Mouse (Mus musculus) MEL (cell line): ENCODE measurements around the gene Rerg. TPM values are rescaled to one million over a fixed set of nuclear protein-coding genes. Genes with fewer than 3 reads are reported as not detected.

Experiments
- DNase-seq: peaks from one replicate; pipeline ENCODE4 v3.0.0; 2011; ENCODE audit warnings: low read depth, low spot score
- H3K27ac ChIP-seq: 2 replicates; pipeline ENCODE4 v1.5.1; 2012; ENCODE audit warnings: low read depth, mild to moderate bottlenecking, control low read depth, low read length, moderate library complexity; ENCODE audit not compliant: control insufficient read depth
- H3K27me3 ChIP-seq, 2 experiments: fragments of 150-350 bp in 1 of 2; sonication (generic) in 1 of 2; 2 replicates each; pipeline ENCODE4 v1.6.1; 2012; ENCODE audit warnings: low read length in 2 of 2, mild to moderate bottlenecking in 2 of 2, improper control_type of control experiment in 1 of 2, moderate library complexity in 1 of 2; ENCODE audit not compliant: insufficient read depth in 2 of 2, control insufficient read depth in 1 of 2
- H3K36me3 ChIP-seq, 2 experiments: 2 replicates each; pipeline ENCODE4 v1.6.1; 2012 to 2014; ENCODE audit warnings: low read length in 2 of 2, improper control_type of control experiment in 1 of 2, inconsistent platforms in 1 of 2, mild to moderate bottlenecking in 1 of 2; ENCODE audit not compliant: insufficient read depth in 2 of 2, control insufficient read depth in 1 of 2
- H3K4me1 ChIP-seq, 2 experiments: fragments of 150-350 bp in 1 of 2; sonication (generic) in 1 of 2; 2 replicates each; pipeline ENCODE4 v1.6.1; 2012; ENCODE audit warnings: low read length in 2 of 2, improper control_type of control experiment in 1 of 2, mild to moderate bottlenecking in 1 of 2; ENCODE audit not compliant: insufficient read depth in 2 of 2, control insufficient read depth in 1 of 2
- H3K4me3 ChIP-seq, 2 experiments: fragments of 150-350 bp in 1 of 2; sonication (generic) in 1 of 2; 2 replicates each; pipeline ENCODE4 v1.5.1; 2012; ENCODE audit warnings: low read depth in 2 of 2, low read length in 2 of 2, mild to moderate bottlenecking in 2 of 2, moderate library complexity in 2 of 2, control low read depth in 1 of 2, improper control_type of control experiment in 1 of 2; ENCODE audit not compliant: control insufficient read depth in 1 of 2, insufficient read depth in 1 of 2
- H3K79me2 ChIP-seq: 2 replicates; pipeline ENCODE4 v1.6.1; 2012; ENCODE audit warnings: mild to moderate bottlenecking, low read length, moderate library complexity; ENCODE audit not compliant: control insufficient read depth, poor library complexity, insufficient read depth
- H3K9ac ChIP-seq: 2 replicates; pipeline ENCODE4 v1.6.1; 2012; ENCODE audit warnings: low read depth, mild to moderate bottlenecking, control low read depth, low read length, moderate library complexity; ENCODE audit not compliant: control insufficient read depth, poor library complexity, severe bottlenecking
- H3K9me3 ChIP-seq: fragments of 150-350 bp; sonication (generic); replicated peaks from 2 replicates; pipeline ENCODE4 v1.6.1; 2012; ENCODE audit warnings: mild to moderate bottlenecking, low read length, improper control_type of control experiment, moderate library complexity; ENCODE audit not compliant: insufficient read depth
- BHLHE40 ChIP-seq: IDR thresholded peaks from 2 replicates; pipeline ENCODE4 v1.6.1; 2012; ENCODE audit warnings: low read depth, mild to moderate bottlenecking, inconsistent platforms, low read length, improper control_type of control experiment, borderline replicate concordance
- CHD1 ChIP-seq: IDR thresholded peaks from 2 replicates; pipeline ENCODE4 v1.6.1; 2012; ENCODE audit warnings: low read depth, mild to moderate bottlenecking, inconsistent platforms, low read length, improper control_type of control experiment
- CHD2 ChIP-seq: IDR thresholded peaks from 2 replicates; pipeline ENCODE4 v1.6.1; 2011; ENCODE audit warnings: low read length, improper control_type of control experiment
- GABPA ChIP-seq: IDR thresholded peaks from 2 replicates; pipeline ENCODE4 v1.6.1; 2012; ENCODE audit warnings: low read depth, mild to moderate bottlenecking, inconsistent platforms, low read length, improper control_type of control experiment, moderate library complexity
- JUND ChIP-seq: IDR thresholded peaks from 2 replicates; pipeline ENCODE4 v1.6.1; 2011; ENCODE audit warnings: low read depth, mild to moderate bottlenecking, improper control_type of control experiment, low read length
- KAT2A ChIP-seq: conservative IDR thresholded peaks from 2 replicates; pipeline ENCODE4 v1.6.1; 2012; ENCODE audit warnings: low read depth, low read length, improper control_type of control experiment, inconsistent platforms
- MAFK ChIP-seq: IDR thresholded peaks from 2 replicates; pipeline ENCODE4 v1.6.1; 2011; ENCODE audit warnings: low read depth, mild to moderate bottlenecking, low read length, improper control_type of control experiment, borderline replicate concordance
- MAX ChIP-seq: IDR thresholded peaks from 2 replicates; pipeline ENCODE4 v1.6.1; 2011; ENCODE audit warnings: low read length, improper control_type of control experiment
- MAZ ChIP-seq: IDR thresholded peaks from 2 replicates; pipeline ENCODE4 v1.6.1; 2012; ENCODE audit warnings: low read depth, mild to moderate bottlenecking, inconsistent platforms, low read length, improper control_type of control experiment
- MYC ChIP-seq: IDR thresholded peaks from 2 replicates; pipeline ENCODE4 v1.6.1; 2011; ENCODE audit warnings: low read depth, mild to moderate bottlenecking, low read length, improper control_type of control experiment, moderate library complexity
- NELFE ChIP-seq: IDR thresholded peaks from 2 replicates; pipeline ENCODE4 v1.6.1; 2011; ENCODE audit warnings: low read depth, low read length, improper control_type of control experiment
- NRF1 ChIP-seq: IDR thresholded peaks from 2 replicates; pipeline ENCODE4 v1.6.1; 2014; ENCODE audit warnings: low read depth, mild to moderate bottlenecking, inconsistent platforms, low read length, improper control_type of control experiment, moderate library complexity; ENCODE audit not compliant: poor library complexity, insufficient read depth, severe bottlenecking
- RAD21 ChIP-seq: IDR thresholded peaks from 2 replicates; pipeline ENCODE4 v1.6.1; 2011; ENCODE audit warnings: mild to moderate bottlenecking, low read depth, low read length, improper control_type of control experiment
- SIN3A ChIP-seq: IDR thresholded peaks from 2 replicates; pipeline ENCODE4 v1.6.1; 2012; ENCODE audit warnings: low read length, improper control_type of control experiment, inconsistent platforms
- SMC3 ChIP-seq: IDR thresholded peaks from 2 replicates; pipeline ENCODE4 v1.6.1; 2011; ENCODE audit warnings: low read depth, low read length, improper control_type of control experiment
- TAL1 ChIP-seq: IDR thresholded peaks from 2 replicates; pipeline ENCODE4 v1.6.1; 2012; ENCODE audit warnings: mild to moderate bottlenecking, inconsistent platforms, low read length, moderate library complexity, mixed read lengths
- TBP ChIP-seq: IDR thresholded peaks from 2 replicates; pipeline ENCODE4 v1.8.0; 2011; ENCODE audit warnings: low read depth, low read length, improper control_type of control experiment
- UBTF ChIP-seq: IDR thresholded peaks from 2 replicates; pipeline ENCODE4 v1.6.1; 2012; ENCODE audit warnings: low read depth, mild to moderate bottlenecking, inconsistent platforms, low read length, improper control_type of control experiment, moderate library complexity, borderline replicate concordance; ENCODE audit not compliant: insufficient read depth
- USF1 ChIP-seq: IDR thresholded peaks from 2 replicates; pipeline ENCODE4 v1.6.1; 2014; ENCODE audit warnings: low read depth, mild to moderate bottlenecking, inconsistent platforms, low read length, improper control_type of control experiment, moderate library complexity
- USF2 ChIP-seq, 2 experiments: IDR thresholded peaks; 2 replicates each; pipeline ENCODE4 v1.6.1; 2011 to 2012; ENCODE audit warnings: improper control_type of control experiment in 2 of 2, low read length in 2 of 2, borderline replicate concordance in 1 of 2, inconsistent platforms in 1 of 2, low read depth in 1 of 2, mild to moderate bottlenecking in 1 of 2; ENCODE audit not compliant: insufficient read depth in 1 of 2
- ZKSCAN1 ChIP-seq: IDR thresholded peaks from 2 replicates; pipeline ENCODE4 v1.6.1; 2012; ENCODE audit warnings: low read depth, mild to moderate bottlenecking, inconsistent platforms, low read length, improper control_type of control experiment, moderate library complexity
- polyA plus RNA-seq, 2 experiments: library from polyadenylated mRNA; stranded (reverse) in 1 of 2; unstranded in 1 of 2; fragments of >175 nt in 1 of 2; fragments of >200 nt in 1 of 2; gene quantifications; 2 replicates each; pipeline versions ENCODE4 v1.2.1 to v1.2.4; 2012; ENCODE audit warnings: low replicate concordance in 2 of 2, low read depth in 1 of 2; ENCODE audit not compliant: insufficient read length in 2 of 2, insufficient read depth in 1 of 2, missing spikeins in 1 of 2
- total RNA-seq: library from RNA; depleted of rRNA; stranded (reverse); fragments of 300-350 nt; gene quantifications from 2 replicates; pipeline ENCODE4 v1.2.3, GENCODE M21; 2012

Gene Rerg
- total and polyA plus RNA-seq, 3 experiments, result not detected

DNA sequence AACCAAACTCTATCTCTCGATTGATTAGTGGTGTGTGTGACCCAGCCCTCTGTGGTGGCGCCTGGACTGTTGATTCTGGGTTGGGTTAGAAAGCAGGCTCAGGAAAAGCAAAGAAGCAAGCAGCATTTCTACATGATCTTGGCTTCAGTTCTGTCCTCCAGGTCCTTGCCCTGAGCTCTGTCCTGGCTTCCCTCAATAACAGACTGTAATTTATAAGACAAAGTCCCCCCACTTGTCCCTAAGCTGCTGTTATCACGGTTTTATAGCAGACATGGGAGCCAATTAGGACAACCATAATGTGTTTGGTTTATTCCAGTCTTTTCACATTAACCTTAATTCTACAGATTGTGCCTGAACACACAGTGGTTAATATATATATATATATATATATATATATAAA, 82.8 kb downstream of the Rerg start:
- Histone ChIP-seq H3K4me3 (no peak overlapping the region), H3K4me1 (no peaks in the 10 kb centered on the region), H3K9me3 (no peaks in the 10 kb centered on the region), H3K36me3 (no peaks in the 10 kb centered on the region), H3K9ac (no peak overlapping the region), H3K27ac (no peak overlapping the region), H3K27me3 (no peaks in the 10 kb centered on the region), H3K79me2 (no peaks in the 10 kb centered on the region)
- TF ChIP-seq NRF1 (no peak), USF2 (IDR thresholded peaks at IDR 0.05; ENCODE audit: borderline replicate concordance in 1 of 2, insufficient read depth in 1 of 2, low read depth in 1 of 2, low read length in 2 of 2) (no peak), SIN3A (no peak), TBP (no peak), UBTF (no peak), NELFE (no peak), BHLHE40 (no peak), MAFK (no peak), MYC (no peak), MAX (no peak)
- no peak for DNase-seq

DNA sequence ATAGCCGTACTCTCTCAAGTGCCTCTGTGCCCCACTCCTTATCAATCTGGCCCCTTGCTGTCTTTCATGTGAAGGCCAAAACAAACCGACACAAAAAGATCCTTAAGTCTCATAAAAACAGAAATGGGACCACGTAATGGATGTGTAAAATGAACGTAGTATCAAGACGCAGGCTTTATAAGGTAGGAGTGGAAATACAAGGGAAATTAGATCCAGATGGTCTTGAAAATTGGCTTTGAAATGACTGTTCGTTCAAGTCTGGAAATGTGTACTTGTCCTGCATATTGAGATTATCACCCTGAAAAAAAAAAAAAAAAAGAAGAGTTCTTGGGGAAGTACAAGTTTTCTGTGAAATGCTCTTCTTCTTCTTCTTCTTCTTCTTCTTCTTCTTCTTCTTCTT, 90.6 kb downstream of the Rerg start:
- no peaks in the 10 kb centered on the region for H3K79me2 ChIP-seq
- no peak overlapping the region for H3K9ac ChIP-seq
- H3K9me3 ChIP-seq, result no peaks in the 10 kb centered on the region
- no peaks in the 10 kb centered on the region for H3K4me1 ChIP-seq
- TF ChIP-seq RAD21 (no peak), CHD2 (no peak), MAZ (no peak), NELFE (no peak), USF1 (no peak)
- H3K4me3 ChIP-seq, result no peak overlapping the region
- H3K27ac ChIP-seq, result no peak overlapping the region
- H3K27me3 ChIP-seq, result no peaks in the 10 kb centered on the region
- H3K36me3 ChIP-seq, result no peaks in the 10 kb centered on the region
- no peak for DNase-seq

DNA sequence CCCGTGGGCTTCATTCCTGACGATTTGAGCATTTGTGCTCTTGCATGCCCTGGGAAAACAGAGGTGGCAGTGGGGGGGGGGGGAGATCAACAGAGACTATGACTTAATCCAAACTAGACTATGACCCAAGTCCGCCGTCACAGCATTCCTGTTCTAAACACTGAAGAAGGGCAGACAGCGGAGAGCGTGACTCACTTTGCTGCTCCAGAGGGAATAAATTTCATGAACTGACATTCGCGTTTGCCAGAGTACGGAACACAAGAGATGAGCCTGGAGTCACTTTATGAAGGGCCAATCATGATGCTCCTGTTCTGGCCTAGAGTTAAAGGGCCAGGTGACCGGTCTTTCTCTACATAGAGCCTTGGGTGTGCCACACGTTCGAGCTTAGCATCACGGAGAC, 93.6 kb downstream of the Rerg start:
- no peak for TF ChIP-seq USF1
- TF ChIP-seq KAT2A, result no peak
- no peak for TF ChIP-seq JUND
- no peak for TF ChIP-seq GABPA
- TF ChIP-seq TAL1, result no peak
- no peak for TF ChIP-seq CHD1
- no peak for TF ChIP-seq SMC3
- no peak for TF ChIP-seq TBP
- TF ChIP-seq CHD2, result no peak
- TF ChIP-seq ZKSCAN1, result no peak
- no peak for TF ChIP-seq NELFE
- no peak for DNase-seq
- H3K4me1 ChIP-seq, result no peaks in the 10 kb centered on the region

More for the DNA sequence above, 93.6 kb downstream of the Rerg start:
- Histone ChIP-seq H3K36me3 (no peaks in the 10 kb centered on the region), H3K79me2 (no peaks in the 10 kb centered on the region), H3K27ac (no peak overlapping the region), H3K9ac (no peak overlapping the region), H3K9me3 (no peaks in the 10 kb centered on the region), H3K27me3 (no peaks in the 10 kb centered on the region), H3K4me3 (no peak overlapping the region)
